Mouse (Mus musculus) limb, embryonic 12.5 days (tissue): ENCODE data around the gene Slc33a1. TPM values are rescaled to one million over a fixed set of nuclear protein-coding genes. Genes with fewer than 3 reads are reported as not detected.
A peak's percentile ranks its signal among the peaks of the same experiment; 100 is the strongest.

Experiments
- ATAC-seq: fragments of 200-750 bp; cut with Nextera tagmentation; 2 replicates; pipeline ENCODE4 v1.8.0; 2017; ENCODE audit warnings: low read depth, moderate TSS enrichment; ENCODE audit not compliant: insufficient number of reproducible peaks, insufficient read depth, low FRiP score, low TSS enrichment
- H3K27ac ChIP-seq: fragments of 300-500 bp; sonication (generic); 2 replicates; pipeline ENCODE4 v1.5.1; 2016; ENCODE audit warnings: mild to moderate bottlenecking, moderate library complexity
- H3K27me3 ChIP-seq: fragments of 300-500 bp; sonication (generic); 2 replicates; pipeline ENCODE4 v1.6.1; 2016; ENCODE audit warnings: mild to moderate bottlenecking, moderate library complexity
- H3K36me3 ChIP-seq: fragments of 300-500 bp; sonication (generic); 2 replicates; pipeline ENCODE4 v1.6.1; 2016; ENCODE audit warnings: mild to moderate bottlenecking, moderate library complexity
- H3K4me1 ChIP-seq: fragments of 300-500 bp; sonication (generic); replicated peaks from 2 replicates; pipeline ENCODE4 v1.6.1; 2016
- H3K4me2 ChIP-seq: fragments of 300-500 bp; sonication (generic); 2 replicates; pipeline ENCODE4 v1.6.1; 2016; ENCODE audit warnings: mild to moderate bottlenecking, moderate library complexity
- H3K4me3 ChIP-seq: fragments of 300-500 bp; sonication (generic); replicated peaks from 2 replicates; pipeline ENCODE4 v1.5.1; 2016; ENCODE audit warnings: mild to moderate bottlenecking
- H3K9ac ChIP-seq: fragments of 300-500 bp; sonication (generic); replicated peaks from 2 replicates; pipeline ENCODE4 v1.6.1; 2016; ENCODE audit warnings: mild to moderate bottlenecking, moderate library complexity
- H3K9me3 ChIP-seq: fragments of 300-500 bp; sonication (generic); 2 replicates; pipeline ENCODE4 v1.6.1; 2016; ENCODE audit warnings: mild to moderate bottlenecking, moderate library complexity
- whole genome bisulfite sequencing: fragments of 180-500 bp; shearing (Covaris S2); methylation state at CpG from one replicate; pipeline ENCODE4 v1.1.7; 2016; 5-methylcytosine and 5-hydroxymethylcytosine counted together
- polyA plus RNA-seq: library from polyadenylated mRNA; unstranded; fragments of >200 nt; fragmentation: Nextera tagmentation; extraction: Ambion mirVana; gene quantifications from 2 replicates; pipeline ENCODE4 v1.2.1, GENCODE M21; 2016

The Slc33a1 gene
- 12.9 and 13.9 TPM in 2 replicates for polyA plus RNA-seq

DNA sequence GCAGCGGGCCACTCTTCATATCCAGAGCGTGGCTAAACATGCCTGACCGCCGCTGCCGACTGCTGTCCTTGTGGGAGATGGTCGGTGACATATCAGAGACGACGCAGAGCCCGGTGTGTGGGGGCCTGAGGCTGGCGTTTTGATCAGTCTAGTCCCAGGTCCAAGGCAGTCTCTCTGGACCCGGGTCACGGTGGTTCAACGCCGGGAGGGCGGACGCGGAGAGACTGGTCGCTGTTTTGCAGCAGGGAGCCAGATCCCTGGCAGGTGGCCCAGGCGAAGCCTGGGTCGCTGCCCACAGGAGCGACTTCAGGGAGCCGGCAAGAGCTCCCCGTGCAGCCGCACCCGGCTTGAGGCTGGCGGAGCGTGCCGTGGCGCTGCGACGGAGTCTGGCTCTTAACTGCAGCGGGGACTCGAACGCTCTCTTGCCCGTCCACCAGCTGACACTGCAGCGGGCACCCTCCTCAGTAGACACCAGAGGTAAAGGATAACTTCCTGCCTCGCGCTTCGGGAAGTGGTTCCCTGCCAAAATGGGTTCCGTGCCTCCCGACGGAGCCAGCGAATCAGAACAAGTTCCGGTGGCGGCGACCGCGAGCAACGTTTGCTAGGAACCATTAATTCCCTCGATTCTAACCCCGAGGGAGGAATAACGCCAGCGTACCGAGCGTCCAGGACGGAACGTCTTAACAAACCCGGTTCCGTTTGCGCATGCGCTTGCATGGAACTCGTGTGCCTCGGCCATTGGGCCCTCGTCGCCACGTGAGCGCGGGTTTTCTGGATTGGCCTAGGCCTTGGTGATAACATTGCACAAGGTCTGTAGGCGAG, at the start of gene Slc33a1:
Gene Slc33a1, minus strand, starts transcription at position 669 of the 822 bp plus-strand sequence.
- peak within 1 kb of the TSS; percentile 81 for H3K27ac ChIP-seq
- H3K27me3 ChIP-seq = 0 out of 2 replicates have a peak, but pooled peaks cover 5% of the 10 kb centered on the region
- peak; percentile 91 for ATAC-seq
- peak within 1 kb of the TSS; percentile 85 for H3K4me2 ChIP-seq
- peaks cover 16% of the 10 kb centered on the region; the same call in 1 of the 2 replicates for H3K4me1 ChIP-seq
- no peaks in the 10 kb centered on the region for H3K9me3 ChIP-seq
- no peaks in the 10 kb centered on the region for H3K36me3 ChIP-seq
- peak within 1 kb of the TSS; percentile 85 for H3K9ac ChIP-seq
- under 1% methylated on average over 69 of the region's 69 CpGs for WGBS
- peak within 1 kb of the TSS; percentile 92 for H3K4me3 ChIP-seq

DNA sequence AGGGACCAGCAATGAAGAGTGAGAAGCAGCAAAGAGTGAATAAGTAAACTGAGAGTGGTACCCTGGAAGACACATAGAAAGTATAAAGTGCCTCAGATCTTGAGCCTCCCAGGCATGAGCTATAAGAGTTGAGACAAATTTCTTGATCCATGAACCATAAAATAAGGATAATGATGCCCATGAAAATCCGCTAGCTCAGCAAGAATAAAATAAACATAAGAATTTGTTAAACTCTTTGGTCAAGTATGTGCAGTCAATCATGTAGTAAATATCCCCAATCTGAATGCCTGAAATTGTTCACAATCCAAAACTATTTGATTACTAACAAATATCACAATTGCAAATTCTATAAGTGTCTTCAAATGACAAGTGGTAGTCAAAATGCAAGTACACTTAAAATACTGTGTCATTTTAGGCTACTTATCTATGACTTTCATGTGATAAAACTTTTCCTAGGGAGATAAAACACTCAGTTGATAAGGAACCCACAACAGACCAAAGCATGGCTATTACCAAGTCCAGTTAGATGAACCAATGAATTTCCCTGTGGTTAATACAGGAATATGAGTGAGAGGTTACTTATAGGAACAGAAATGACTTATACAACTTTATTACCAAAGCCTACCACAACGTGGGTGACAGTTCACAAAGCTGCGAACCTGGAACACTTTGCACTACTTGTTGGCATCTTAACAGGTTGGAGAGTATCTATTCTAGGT, 24.3 kb upstream of the Slc33a1 start:
- no peaks in the 10 kb centered on the region for H3K4me1 ChIP-seq
- H3K9me3 ChIP-seq = no peaks in the 10 kb centered on the region
- no peak overlapping the region for H3K27ac ChIP-seq
- no peak for ATAC-seq
- WGBS = 93% methylated on average over 3 of the region's 3 CpGs
- H3K27me3 ChIP-seq = no peaks in the 10 kb centered on the region
- no peak overlapping the region for H3K9ac ChIP-seq
- no peak overlapping the region for H3K4me2 ChIP-seq
- no peak overlapping the region for H3K4me3 ChIP-seq
- H3K36me3 ChIP-seq = peaks cover 83% of the 10 kb centered on the region

DNA sequence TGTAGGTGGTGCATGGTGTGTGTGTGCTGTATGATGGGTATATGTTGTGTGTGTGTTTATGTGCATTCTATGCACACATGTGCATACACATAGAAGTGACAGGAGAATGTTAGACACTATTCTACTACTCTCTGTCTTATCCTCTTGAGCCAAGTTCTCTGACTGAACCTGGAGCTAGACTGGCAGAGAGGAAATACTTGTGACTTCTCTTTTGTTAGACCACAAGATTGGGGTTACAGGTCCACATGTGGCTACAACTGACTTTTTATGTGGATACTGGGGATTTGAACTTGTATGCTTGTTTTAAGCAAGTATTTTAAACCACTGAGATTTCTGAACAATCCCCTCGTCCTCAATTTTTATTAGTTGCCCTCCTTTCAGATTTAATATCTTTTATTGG, 22.1 kb upstream of the Slc33a1 start:
- Histone ChIP-seq H3K4me1 (no peaks in the 10 kb centered on the region), H3K9me3 (no peaks in the 10 kb centered on the region), H3K9ac (no peak overlapping the region), H3K27me3 (no peaks in the 10 kb centered on the region), H3K4me3 (no peak overlapping the region), H3K36me3 (peaks cover 79% of the 10 kb centered on the region), H3K27ac (no peak overlapping the region), H3K4me2 (no peak overlapping the region)
- ATAC-seq = no peak
- 71% methylated on average over 1 of the region's 1 CpGs for WGBS

DNA sequence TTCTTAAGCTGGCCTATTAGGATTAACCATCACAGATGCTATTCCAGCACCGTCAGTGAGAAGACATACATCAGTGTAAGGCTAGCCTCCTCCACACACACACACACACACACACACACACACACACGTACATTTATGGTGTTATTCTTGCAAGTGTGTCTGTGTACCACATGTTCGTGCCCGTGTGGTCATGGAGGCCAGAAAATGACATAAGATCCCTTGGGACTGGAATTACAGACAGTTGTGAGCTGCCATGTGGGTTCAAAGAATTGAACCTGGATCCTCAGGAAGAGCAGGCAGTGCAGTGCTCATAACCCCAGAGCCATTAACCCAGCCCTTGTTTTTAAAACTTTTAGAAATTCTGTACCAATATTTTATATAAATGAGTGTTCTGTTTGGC, 13.3 kb upstream of the Slc33a1 start:
- Histone ChIP-seq H3K36me3 (peaks cover 29% of the 10 kb centered on the region), H3K9ac (no peak overlapping the region), H3K4me2 (peak overlapping the region; percentile 75), H3K27me3 (no peaks in the 10 kb centered on the region), H3K9me3 (no peaks in the 10 kb centered on the region), H3K4me3 (peak overlapping the region; percentile 20; the same call in 1 of the 2 replicates), H3K4me1 (peaks cover 17% of the 10 kb centered on the region), H3K27ac (no peak overlapping the region)
- WGBS = 62% methylated on average over 4 of the region's 4 CpGs
- no peak for ATAC-seq

DNA sequence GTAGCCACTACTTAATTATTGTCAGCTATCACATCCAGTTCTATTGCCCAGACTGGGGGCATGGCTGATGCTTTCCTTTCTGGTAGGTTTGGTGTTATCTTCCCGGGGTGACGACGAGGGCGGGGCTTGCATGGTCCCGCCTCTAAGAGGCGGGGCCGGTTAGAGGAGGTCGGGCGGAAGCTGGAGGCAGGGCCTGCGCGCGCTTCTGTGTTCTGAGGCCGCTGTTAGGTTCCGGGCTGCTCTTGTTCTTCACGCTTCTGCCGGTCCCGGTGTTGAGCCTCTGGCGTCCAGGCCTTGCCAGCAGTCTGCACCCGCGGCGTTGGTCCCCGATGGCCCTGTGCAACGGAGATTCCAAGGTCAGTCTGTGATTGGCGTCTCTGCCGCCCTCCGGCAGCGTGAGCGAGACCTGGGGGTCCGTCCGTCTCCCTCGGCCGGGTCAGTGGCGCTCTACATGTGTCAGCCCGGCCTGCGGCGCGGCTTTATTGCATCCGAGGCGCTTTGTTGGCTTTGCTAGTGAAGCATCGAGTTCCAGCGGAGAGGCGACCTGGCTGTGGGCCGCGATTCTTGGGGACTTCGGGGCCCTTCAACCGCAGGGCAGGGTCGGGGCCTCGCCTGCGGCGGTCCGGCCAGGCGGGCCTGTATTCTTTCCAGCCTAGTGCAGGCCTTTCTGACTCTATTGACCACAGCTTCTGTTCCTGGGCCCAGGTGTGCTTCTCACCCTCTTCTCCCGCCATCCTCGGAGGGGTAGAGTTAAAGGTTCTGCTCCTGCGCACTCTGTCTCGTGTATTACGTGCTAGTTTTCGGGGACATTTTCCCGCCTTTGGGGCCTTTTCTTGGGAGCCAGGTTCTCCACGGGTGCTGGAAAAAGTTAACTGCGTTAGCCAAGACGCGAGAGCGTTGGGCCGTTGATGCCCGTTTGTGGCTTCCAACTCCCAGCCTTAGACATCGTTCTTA, 11.7 kb upstream of the Slc33a1 start, which contains the start of gene Gmps:
Gene Gmps, plus strand, starts transcription at position 152 of the 954 bp plus-strand sequence.
- H3K27me3 ChIP-seq = no peaks in the 10 kb centered on the region
- peak within 1 kb of the TSS; percentile 95 for H3K27ac ChIP-seq
- H3K4me1 ChIP-seq = peaks cover 17% of the 10 kb centered on the region
- peak; percentile 94 for ATAC-seq
- H3K9me3 ChIP-seq = no peaks in the 10 kb centered on the region
- H3K36me3 ChIP-seq = peaks cover 14% of the 10 kb centered on the region
- under 1% methylated on average over 67 of the region's 67 CpGs for WGBS
- peak within 1 kb of the TSS; percentile 94 for H3K9ac ChIP-seq
- peak within 1 kb of the TSS; percentile 75 for H3K4me2 ChIP-seq
- H3K4me3 ChIP-seq = peak within 1 kb of the TSS; percentile 91

DNA sequence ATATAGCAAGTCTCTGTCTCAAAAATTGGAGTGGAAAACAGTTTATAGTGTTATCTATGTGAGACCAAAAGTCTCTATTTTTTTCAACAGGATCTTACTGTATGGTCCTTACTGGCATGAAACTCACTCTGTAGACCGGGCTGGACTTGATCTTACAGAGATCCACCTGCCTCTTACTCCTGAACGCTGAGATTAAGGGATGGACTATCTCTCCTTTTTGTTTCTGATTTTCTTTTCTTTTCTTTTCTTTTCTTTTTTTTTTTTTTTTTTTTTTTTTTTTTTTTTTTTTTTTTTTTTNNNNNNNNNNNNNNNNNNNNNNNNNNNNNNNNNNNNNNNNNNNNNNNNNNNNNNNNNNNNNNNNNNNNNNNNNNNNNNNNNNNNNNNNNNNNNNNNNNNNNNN, 1.4 kb upstream of the Slc33a1 start:
- no peak overlapping the region for H3K9ac ChIP-seq
- H3K27ac ChIP-seq = no peak overlapping the region
- H3K4me1 ChIP-seq = peaks cover 16% of the 10 kb centered on the region; the same call in 1 of the 2 replicates
- no peaks in the 10 kb centered on the region for H3K36me3 ChIP-seq
- WGBS = 73% methylated on average over 2 of the region's 2 CpGs
- no peak overlapping the region for H3K4me2 ChIP-seq
- H3K4me3 ChIP-seq = no peak overlapping the region
- H3K9me3 ChIP-seq = 0 out of 2 replicates have a peak, but pooled peaks cover 4% of the 10 kb centered on the region
- ATAC-seq = no peak
- 0 out of 2 replicates have a peak, but pooled peaks cover 5% of the 10 kb centered on the region for H3K27me3 ChIP-seq

DNA sequence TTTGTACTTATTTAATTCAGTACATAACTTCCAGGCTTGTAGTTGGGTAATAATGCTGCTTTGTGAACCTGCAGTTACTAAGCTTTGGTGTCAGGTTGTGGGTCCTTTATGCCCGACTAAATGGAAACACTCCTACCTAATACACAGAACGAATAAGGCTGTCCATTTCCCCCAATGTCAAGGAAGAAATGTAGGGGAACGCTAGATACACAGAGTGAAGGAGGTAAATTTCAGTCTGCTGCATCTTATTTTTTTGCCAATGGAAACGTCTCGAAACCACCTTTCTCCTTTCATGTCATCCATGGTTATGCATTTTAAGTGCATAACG, 318 bp upstream of the Slc33a1 start:
- 81% methylated on average over 6 of the region's 6 CpGs for WGBS
- no peak for ATAC-seq
- H3K9ac ChIP-seq = no peak overlapping the region
- peaks cover 16% of the 10 kb centered on the region; the same call in 1 of the 2 replicates for H3K4me1 ChIP-seq
- H3K36me3 ChIP-seq = no peaks in the 10 kb centered on the region
- 0 out of 2 replicates have a peak, but pooled peaks cover 5% of the 10 kb centered on the region for H3K27me3 ChIP-seq
- H3K4me2 ChIP-seq = peak overlapping the region; percentile 85
- H3K9me3 ChIP-seq = no peaks in the 10 kb centered on the region
- H3K4me3 ChIP-seq = peak overlapping the region; percentile 92
- peak overlapping the region; percentile 19; the same call in 1 of the 2 replicates for H3K27ac ChIP-seq

DNA sequence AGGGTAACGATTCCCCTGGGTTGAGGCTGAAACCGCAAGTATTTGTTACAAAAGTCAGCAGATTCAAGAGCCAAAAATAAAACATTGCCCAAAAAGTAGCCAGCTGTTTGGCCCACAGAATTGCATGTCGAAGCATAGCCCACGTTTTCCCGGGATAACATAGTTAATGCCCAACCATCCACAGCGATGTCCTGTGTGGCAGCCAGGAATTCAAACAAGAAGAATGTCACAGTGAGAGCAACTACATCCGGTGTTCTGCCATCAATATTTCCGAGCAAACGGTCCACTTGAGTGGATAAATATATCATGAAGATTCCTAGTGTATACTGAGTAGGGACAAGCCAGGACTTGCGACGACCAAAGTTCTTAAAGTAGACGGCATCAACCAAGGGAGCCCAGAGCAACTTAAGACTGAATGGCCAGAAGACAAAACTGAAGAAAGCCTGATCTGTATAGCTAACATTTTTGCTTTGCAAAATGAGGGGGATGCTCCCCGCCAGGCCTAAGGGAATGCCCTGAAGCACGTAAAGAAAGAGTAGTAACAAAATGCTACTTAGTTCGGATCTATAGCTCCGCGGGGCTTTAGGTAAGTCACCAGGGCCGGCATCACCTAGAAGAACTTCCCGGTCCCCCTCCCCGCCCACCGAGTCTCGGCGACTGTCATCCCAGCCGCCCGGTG, 1.0 kb downstream of the Slc33a1 start:
- ATAC-seq = peak; percentile 9; the same call in 1 of the 2 replicates
- H3K27me3 ChIP-seq = 0 out of 2 replicates have a peak, but pooled peaks cover 5% of the 10 kb centered on the region
- peak overlapping the region; percentile 92 for H3K4me3 ChIP-seq
- peaks cover 16% of the 10 kb centered on the region; the same call in 1 of the 2 replicates for H3K4me1 ChIP-seq
- 9% methylated on average over 25 of the region's 25 CpGs for WGBS
- peak overlapping the region; percentile 85 for H3K9ac ChIP-seq
- H3K4me2 ChIP-seq = peak overlapping the region; percentile 85
- H3K9me3 ChIP-seq = no peaks in the 10 kb centered on the region
- H3K36me3 ChIP-seq = no peaks in the 10 kb centered on the region
- peak overlapping the region; percentile 81 for H3K27ac ChIP-seq

DNA sequence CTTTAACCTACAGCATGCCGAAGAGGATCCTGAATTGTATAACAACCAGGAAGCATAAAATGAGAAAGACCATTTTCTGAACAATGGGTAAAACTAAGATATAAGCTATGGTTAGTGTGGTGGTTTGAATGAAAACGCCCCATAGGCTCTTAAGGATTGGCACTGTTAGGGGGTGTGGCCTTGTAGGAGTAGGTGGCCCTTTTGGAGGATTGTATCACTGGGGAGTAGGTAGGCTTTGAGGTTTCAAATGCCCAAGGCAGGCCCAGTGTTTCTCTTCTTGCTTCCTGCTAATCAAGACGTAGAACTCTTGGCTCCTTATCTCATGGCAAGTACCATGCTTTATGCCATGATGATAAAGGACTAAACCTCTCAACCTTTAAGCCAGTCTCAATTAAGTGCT, 14.7 kb downstream of the Slc33a1 start:
- H3K4me1 ChIP-seq = no peaks in the 10 kb centered on the region
- no peak for ATAC-seq

DNA sequence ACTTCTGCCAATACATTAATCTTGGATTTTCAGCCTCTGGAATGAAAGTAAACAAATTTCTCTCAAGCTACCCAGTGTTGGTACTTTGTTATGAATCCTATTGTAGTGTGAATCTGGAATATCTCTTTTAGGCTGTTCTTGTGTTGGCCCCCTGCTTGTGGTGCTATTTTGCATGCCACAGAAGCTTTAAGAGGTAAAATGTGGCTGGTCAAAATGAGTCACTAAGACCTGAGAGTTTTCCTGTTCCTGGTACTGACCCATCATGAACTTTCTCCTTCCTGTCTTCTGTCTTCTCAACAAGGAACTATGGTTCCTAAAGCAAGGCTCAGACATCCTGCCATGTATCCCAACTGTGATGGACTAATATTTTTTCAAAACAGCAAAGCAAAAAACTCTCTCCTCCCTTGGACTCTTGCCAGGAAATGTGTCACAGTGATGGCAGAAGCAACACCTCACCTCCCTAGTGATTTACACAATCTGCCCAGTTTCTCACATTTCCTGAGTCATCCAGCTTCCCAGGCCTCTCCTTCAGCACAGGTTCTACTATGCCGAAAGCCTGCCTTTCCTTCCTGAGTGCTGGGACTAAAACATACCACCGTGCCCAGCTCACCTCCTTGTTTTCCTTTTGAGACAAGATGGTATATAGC, 23.2 kb downstream of the Slc33a1 start:
- ATAC-seq = no peak
- no peaks in the 10 kb centered on the region for H3K9me3 ChIP-seq
- H3K27ac ChIP-seq = no peak overlapping the region
- H3K36me3 ChIP-seq = peaks cover 18% of the 10 kb centered on the region
- H3K9ac ChIP-seq = no peak overlapping the region
- H3K4me3 ChIP-seq = no peak overlapping the region
- H3K4me2 ChIP-seq = no peak overlapping the region
- no peaks in the 10 kb centered on the region for H3K27me3 ChIP-seq
- H3K4me1 ChIP-seq = no peaks in the 10 kb centered on the region
- 86% methylated on average over 2 of the region's 2 CpGs for WGBS

More for the DNA sequence above, 14.7 kb downstream of the Slc33a1 start:
- no peaks in the 10 kb centered on the region for H3K27me3 ChIP-seq
- peaks cover 20% of the 10 kb centered on the region for H3K36me3 ChIP-seq
- 85% methylated on average over 3 of the region's 3 CpGs for WGBS
- no peaks in the 10 kb centered on the region for H3K9me3 ChIP-seq
- no peak overlapping the region for H3K4me2 ChIP-seq
- H3K4me3 ChIP-seq = no peak overlapping the region
- H3K9ac ChIP-seq = no peak overlapping the region
- H3K27ac ChIP-seq = no peak overlapping the region
